Mouse (Mus musculus): Measurements from ENCODE around the gene Letmd1.

DNA sequence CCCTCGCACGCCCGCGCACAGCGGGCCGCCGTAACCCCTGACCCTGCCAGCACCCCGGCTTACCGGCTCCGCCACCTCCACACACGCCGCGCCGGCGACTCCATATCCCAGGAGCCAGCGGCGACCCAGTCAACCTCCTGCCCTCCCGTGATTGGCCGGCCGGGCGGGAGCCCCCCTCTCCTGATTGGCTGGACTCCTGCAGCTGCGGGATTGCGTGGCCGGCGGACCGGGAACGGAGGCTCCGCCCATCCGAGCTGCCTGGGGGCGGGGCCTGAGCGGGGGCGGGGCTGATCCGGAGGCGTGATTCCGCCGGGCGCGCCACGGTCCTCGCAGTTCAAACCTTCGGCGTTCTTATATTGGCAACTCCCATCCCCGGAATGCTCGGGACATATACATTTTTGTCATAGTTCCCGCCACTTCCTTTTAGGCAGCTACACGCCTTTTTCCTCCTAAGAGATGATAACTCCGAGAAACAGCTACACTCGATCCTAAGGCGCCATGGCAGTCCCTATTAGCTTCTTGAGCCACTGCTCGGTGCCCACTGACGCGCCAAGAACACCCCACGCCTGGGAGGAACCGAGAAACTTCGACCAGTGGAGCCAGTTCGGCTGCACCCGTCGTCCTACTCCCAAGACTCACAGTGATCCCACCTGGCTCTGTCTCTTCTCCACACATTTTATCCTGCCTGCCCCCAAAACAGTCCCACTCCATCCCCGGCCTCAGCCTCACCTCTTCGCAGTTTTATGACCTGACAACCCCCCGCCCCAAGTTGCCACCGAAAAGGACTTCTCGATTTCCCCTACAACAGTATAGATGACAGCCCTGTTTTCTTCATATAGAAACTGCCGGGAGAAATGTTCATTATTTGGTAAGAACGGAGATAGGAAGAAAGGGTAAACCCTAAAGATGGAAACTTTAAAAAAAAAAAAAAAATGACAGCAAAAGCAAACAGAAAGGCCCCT, 45.6 kb upstream of the Letmd1 start:
- TF ChIP-seq FLI1 (IDR thresholded peaks at IDR 0.05; ENCODE audit: low read length) (no peak), GATA1 (IDR thresholded peaks at IDR 0.05; ENCODE audit: borderline replicate concordance, low read length) (no peak)

Data from megakaryocyte, embryonic 14.5 days (primary cell).